In genomic region chr14:54866936-54867335, GRCm38 (mm10) we compare ENCODE assay signal across 10 mouse cellular contexts. TPM values are rescaled to one million over a fixed set of nuclear protein-coding genes. Genes with fewer than 3 reads are reported as not detected.
DNase-seq lines count a peak whose midpoint lies in the region; TF ChIP-seq lines count a peak whose summit lies in the region.
"Had no signal": no experiment of that assay in that cellular context is flagged by ENCODE, and none has a peak within 500 bp of the region (broad histone marks: within the 10 kb centered on the region; RNA-seq: fewer than 3 reads in every experiment).

No protein-coding gene starts in this region.

- 61% methylated on average over 5 of the region's 5 CpGs for WGBS in lung, adult 2 months

- H3K4me1 ChIP-seq in lung, adult 2 months (ENCODE audit: control insufficient read depth, insufficient read depth, low read length), result no peaks in the 10 kb centered on the region; the same call in 1 of the 2 replicates

- TF ChIP-seq CTCF in lung, adult 2 months (IDR thresholded peaks at IDR 0.05; ENCODE audit: insufficient read depth, low read length), result peak; percentile 38

- H3K4me3 ChIP-seq in lung, adult 2 months (replicated peaks; ENCODE audit: extremely low read depth, low read depth, low read length), result no peak overlapping the region
- H3K4me3 ChIP-seq: heart, embryonic 13.5 days had no signal

- H3K36me3 ChIP-seq in splenic B cell, adult 2 months (ENCODE audit: control insufficient read depth, insufficient read depth, low read length, poor library complexity, severe bottlenecking), result no peaks in the 10 kb centered on the region
- H3K36me3 ChIP-seq: heart, embryonic 13.5 days had no signal

- no peaks in the 10 kb centered on the region for H3K27me3 ChIP-seq in splenic B cell, adult 2 months (ENCODE audit: control insufficient read depth, insufficient read depth, low read length, poor library complexity, severe bottlenecking)
- H3K27me3 ChIP-seq: heart, embryonic 13.5 days had no signal

- DNase-seq in adrenal gland, postnatal 10 days, result peak; percentile 29
- no peak for DNase-seq in adrenal gland, postnatal 25 days
- no peak for DNase-seq in lung, adult 2 months
- DNase-seq in lung, adult 18-20 months, result no peak
- DNase-seq in c-Kit-positive CD71-positive TER-119-positive erythroid progenitor cells, embryonic 14.5 days (ENCODE audit: low spot score), result peak; percentile 20
- DNase-seq in splenic B cell, adult 2 months (ENCODE audit: low read depth, low spot score), result peak; percentile 69
- no peak for DNase-seq in left cerebral cortex, postnatal 10 days (ENCODE audit: extremely low spot score in 1 of 2, low spot score in 2 of 2)
- no peak for DNase-seq in urinary bladder, adult 18-20 months (ENCODE audit: low spot score in 2 of 2)
- DNase-seq: layer of hippocampus, adult 9-11 months had no signal

- TF ChIP-seq POLR2A in lung, adult 2 months (IDR thresholded peaks at IDR 0.05; ENCODE audit: borderline replicate concordance, extremely low read depth, low read depth, low read length), result no peak

- intact Hi-C loops in left cerebral cortex, postnatal 10 days (cut with DNase I), result no loop called here

RNA-seq across cellular contexts. Expression of gene Homez, which starts 3.8 kb away (rescaled TPM):
- 10 to 100 TPM; 12.2 to 18.1 TPM for total RNA-seq in adrenal gland, postnatal 10 days (2021)
- 14.8 and 19.0 TPM in 2 replicates for total RNA-seq in adrenal gland, postnatal 25 days (2021)
- polyA plus RNA-seq in lung, adult 2 months (2012; rRNA removed), result 3.3 and 5.3 TPM in 2 replicates
- total RNA-seq in left cerebral cortex, postnatal 10 days (2021), result 10 to 100 TPM; 16.7 to 18.5 TPM

RNA-seq across cellular contexts. Expression of gene Ppp1r3e, which starts 10.4 kb away (rescaled TPM):
- total RNA-seq in adrenal gland, postnatal 10 days (2021), result 10 to 100 TPM; 11.2 to 16.6 TPM
- 19.3 and 23.8 TPM in 2 replicates for total RNA-seq in adrenal gland, postnatal 25 days (2021)
- polyA plus RNA-seq in lung, adult 2 months (2012; rRNA removed), result 17.8 and 24.4 TPM in 2 replicates
- 10 to 100 TPM; 26.9 to 28.4 TPM for total RNA-seq in left cerebral cortex, postnatal 10 days (2021)

RNA-seq across cellular contexts. Expression of gene Bcl2l2, which starts 16.2 kb away (rescaled TPM):
- total RNA-seq in adrenal gland, postnatal 10 days (2021), result 10 to 100 TPM; 39.3 to 44.2 TPM
- total RNA-seq in adrenal gland, postnatal 25 days (2021), result 50.0 and 62.2 TPM in 2 replicates
- polyA plus RNA-seq in lung, adult 2 months (2012; rRNA removed), result 69.3 and 70.1 TPM in 2 replicates
- total RNA-seq in left cerebral cortex, postnatal 10 days (2021), result 10 to 100 TPM; 83.0 to 84.4 TPM

RNA-seq across cellular contexts. Expression of gene Gm20521, which starts 16.3 kb away (rescaled TPM):
- 1 to 10 TPM; 1.2 to 7.1 TPM for total RNA-seq in adrenal gland, postnatal 10 days (2021)
- 10.0 TPM in 1 of 2 replicates, not detected in the other for total RNA-seq in adrenal gland, postnatal 25 days (2021)
- 6.8 TPM in 1 of 2 replicates, not detected in the other for polyA plus RNA-seq in lung, adult 2 months (2012; rRNA removed)
- total RNA-seq in left cerebral cortex, postnatal 10 days (2021), result 1 to 10 TPM in 1 of 2 experiments, not detected in 1; 1.9 TPM
- polyA plus RNA-seq: heart, embryonic 13.5 days had no signal

RNA-seq across cellular contexts. Expression of gene Pabpn1, which starts 25.4 kb away (rescaled TPM):
- 100 to 1,000 TPM; 159 to 198 TPM for total RNA-seq in adrenal gland, postnatal 10 days (2021)
- total RNA-seq in adrenal gland, postnatal 25 days (2021), result 195 and 256 TPM in 2 replicates
- polyA plus RNA-seq in lung, adult 2 months (2012; rRNA removed), result 77.5 and 112 TPM in 2 replicates
- 100 to 1,000 TPM; 272 to 278 TPM for total RNA-seq in left cerebral cortex, postnatal 10 days (2021)

Comparison
In these comparisons a context has a peak if more than half of its experiments do, and no peak if none do; other contexts are left out.
1. DNase-seq: peak in adrenal gland, postnatal 10 days (single experiment), c-Kit-positive CD71-positive TER-119-positive erythroid progenitor cells, embryonic 14.5 days (single experiment) and splenic B cell, adult 2 months (single experiment); none in adrenal gland, postnatal 25 days (single experiment), lung, adult 2 months (single experiment), lung, adult 18-20 months (0 of 2), left cerebral cortex, postnatal 10 days (0 of 2) and urinary bladder, adult 18-20 months (0 of 2).